ENCODE assay signal across 10 mouse cellular contexts in the genomic region with DNA sequence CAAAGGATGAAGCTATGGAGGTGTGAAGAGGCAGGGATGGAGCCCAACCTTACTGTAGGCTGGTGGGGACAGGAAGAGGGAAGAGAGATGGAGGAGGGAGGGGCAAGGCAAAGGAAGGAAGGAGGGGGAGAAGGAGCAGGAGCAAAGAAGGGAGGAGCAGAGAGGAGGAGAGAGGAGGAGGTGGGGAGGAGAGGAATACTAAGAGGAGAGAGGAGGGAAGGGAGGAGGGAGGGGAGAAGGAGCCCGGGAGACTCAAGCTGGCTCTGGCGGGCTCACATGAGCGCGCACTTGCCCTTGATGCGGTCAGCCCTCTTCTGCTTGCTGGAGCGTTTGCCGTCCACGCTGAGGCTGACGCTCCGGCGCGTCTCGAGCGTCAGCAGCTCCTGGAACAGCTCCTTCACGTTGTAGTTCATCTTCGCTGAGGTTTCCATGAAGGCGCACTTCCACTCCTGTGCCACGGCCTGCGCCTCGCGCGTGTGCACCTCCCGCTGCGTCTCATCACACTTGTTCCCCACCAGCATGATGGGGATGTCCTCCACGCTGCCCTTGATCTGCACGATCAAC. TPM values are rescaled to one million over a fixed set of nuclear protein-coding genes. Genes with fewer than 3 reads are reported as not detected.
A peak's percentile ranks its signal among the peaks of the same experiment; 100 is the strongest.
DNase-seq lines count a peak whose midpoint lies in the region; ATAC-seq and TF ChIP-seq lines count a peak whose summit lies in the region.
"Had no signal": no experiment of that assay in that cellular context is flagged by ENCODE, and none has a peak within 500 bp of the region (broad histone marks: within the 10 kb centered on the region; RNA-seq: fewer than 3 reads in every experiment).

No protein-coding gene starts in this region.

- H3K9ac ChIP-seq in forebrain, embryonic 12.5 days, result no peak overlapping the region
- no peak overlapping the region for H3K9ac ChIP-seq in kidney, postnatal 0 days (ENCODE audit: low read depth, low read length)
- H3K9ac ChIP-seq in embryonic facial prominence, embryonic 12.5 days, result no peak overlapping the region
- 0 out of 2 replicates have a peak overlapping the region, but pooled peaks have one; percentile 2 for H3K9ac ChIP-seq in midbrain, postnatal 0 days (replicated peaks; ENCODE audit: low read length, poor library complexity, severe bottlenecking)
- H3K9ac ChIP-seq: lung, embryonic 15.5 days had no signal

- peaks cover 12% of the 10 kb centered on the region for H3K4me1 ChIP-seq in forebrain, embryonic 10.5 days
- H3K4me1 ChIP-seq in forebrain, embryonic 12.5 days, result peaks cover 11% of the 10 kb centered on the region
- H3K4me1 ChIP-seq in kidney, postnatal 0 days (replicated peaks; ENCODE audit: insufficient read depth, low read length), result 0 out of 2 replicates have a peak, but pooled peaks cover 4% of the 10 kb centered on the region
- H3K4me1 ChIP-seq in embryonic facial prominence, embryonic 12.5 days, result peaks cover 5% of the 10 kb centered on the region; the same call in 1 of the 2 replicates
- peaks cover 16% of the 10 kb centered on the region for H3K4me1 ChIP-seq in midbrain, postnatal 0 days (ENCODE audit: insufficient read depth, low read length)

- no peak for DNase-seq in forebrain, embryonic 10.5 days (ENCODE audit: extremely low spot score, low spot score)
- DNase-seq in kidney, postnatal 0 days (ENCODE audit: low spot score), result no peak
- DNase-seq in kidney, adult 9 months, result no peak
- DNase-seq in midbrain, postnatal 0 days (ENCODE audit: low spot score), result no peak
- DNase-seq in ovary, postnatal 14 days (ENCODE audit: low spot score), result no peak
- DNase-seq in spleen, postnatal 36 days (ENCODE audit: low spot score in 2 of 2), result no peak
- DNase-seq: kidney, adult 11 months had no signal

- TF ChIP-seq CTCF in kidney, postnatal 0 days (IDR thresholded peaks at IDR 0.05; ENCODE audit: low read depth), result no peak
- no peak for TF ChIP-seq CTCF in midbrain, postnatal 0 days (IDR thresholded peaks at IDR 0.05)

- H3K4me3 ChIP-seq in forebrain, embryonic 10.5 days, result peak overlapping the region; percentile 18
- H3K4me3 ChIP-seq in forebrain, embryonic 12.5 days (replicated peaks), result no peak overlapping the region
- no peak overlapping the region for H3K4me3 ChIP-seq in kidney, postnatal 0 days (replicated peaks; ENCODE audit: low read depth, low read length)
- no peak overlapping the region for H3K4me3 ChIP-seq in embryonic facial prominence, embryonic 12.5 days
- no peak overlapping the region for H3K4me3 ChIP-seq in midbrain, postnatal 0 days (ENCODE audit: low read depth, low read length)
- H3K4me3 ChIP-seq: lung, embryonic 15.5 days had no signal

- H3K9me3 ChIP-seq in forebrain, embryonic 10.5 days, result no peaks in the 10 kb centered on the region
- H3K9me3 ChIP-seq in forebrain, embryonic 12.5 days, result no peaks in the 10 kb centered on the region
- no peaks in the 10 kb centered on the region for H3K9me3 ChIP-seq in kidney, postnatal 0 days (replicated peaks; ENCODE audit: low read length)
- H3K9me3 ChIP-seq in embryonic facial prominence, embryonic 12.5 days, result no peaks in the 10 kb centered on the region
- no peaks in the 10 kb centered on the region for H3K9me3 ChIP-seq in midbrain, postnatal 0 days (ENCODE audit: low read length)
- H3K9me3 ChIP-seq: lung, embryonic 15.5 days had no signal

- no peaks in the 10 kb centered on the region for H3K36me3 ChIP-seq in forebrain, embryonic 10.5 days (replicated peaks)
- no peaks in the 10 kb centered on the region for H3K36me3 ChIP-seq in forebrain, embryonic 12.5 days (replicated peaks)
- H3K36me3 ChIP-seq in kidney, postnatal 0 days (ENCODE audit: insufficient read depth, low read length), result no peaks in the 10 kb centered on the region
- no peaks in the 10 kb centered on the region for H3K36me3 ChIP-seq in embryonic facial prominence, embryonic 12.5 days
- peaks cover 3% of the 10 kb centered on the region; the same call in 1 of the 2 replicates for H3K36me3 ChIP-seq in midbrain, postnatal 0 days (ENCODE audit: insufficient read depth, low read length)
- H3K36me3 ChIP-seq: lung, embryonic 15.5 days had no signal

- no peak overlapping the region for H3K27ac ChIP-seq in forebrain, embryonic 10.5 days
- H3K27ac ChIP-seq in forebrain, embryonic 12.5 days, result no peak overlapping the region
- no peak overlapping the region for H3K27ac ChIP-seq in kidney, postnatal 0 days
- H3K27ac ChIP-seq in embryonic facial prominence, embryonic 12.5 days, result no peak overlapping the region
- H3K27ac ChIP-seq in midbrain, postnatal 0 days (ENCODE audit: low read depth, low read length), result no peak overlapping the region; the same call in 1 of the 2 replicates
- H3K27ac ChIP-seq: lung, embryonic 15.5 days had no signal

- H3K27me3 ChIP-seq in forebrain, embryonic 10.5 days (ENCODE audit: poor library complexity, severe bottlenecking), result peaks cover 64% of the 10 kb centered on the region
- peaks cover 50% of the 10 kb centered on the region for H3K27me3 ChIP-seq in forebrain, embryonic 12.5 days
- H3K27me3 ChIP-seq in kidney, postnatal 0 days (ENCODE audit: insufficient read depth, low read length), result peaks cover 22% of the 10 kb centered on the region; the same call in 1 of the 2 replicates
- peaks cover 45% of the 10 kb centered on the region for H3K27me3 ChIP-seq in embryonic facial prominence, embryonic 12.5 days
- H3K27me3 ChIP-seq in midbrain, postnatal 0 days (ENCODE audit: insufficient read depth, low read length), result no peaks in the 10 kb centered on the region

- ATAC-seq in forebrain, embryonic 12.5 days (ENCODE audit: low FRiP score), result no peak
- ATAC-seq in kidney, postnatal 0 days (replicated peaks; ENCODE audit: low FRiP score, low read depth), result no peak
- no peak for ATAC-seq in embryonic facial prominence, embryonic 12.5 days (ENCODE audit: insufficient number of reproducible peaks, insufficient read depth, low FRiP score, low TSS enrichment)
- no peak for ATAC-seq in midbrain, postnatal 0 days (ENCODE audit: low FRiP score)

- no peak overlapping the region for H3K4me2 ChIP-seq in forebrain, embryonic 12.5 days
- peak overlapping the region; percentile 25; the same call in 1 of the 2 replicates for H3K4me2 ChIP-seq in kidney, postnatal 0 days (ENCODE audit: low read length)
- H3K4me2 ChIP-seq in embryonic facial prominence, embryonic 12.5 days (replicated peaks), result peak overlapping the region; percentile 16
- H3K4me2 ChIP-seq in midbrain, postnatal 0 days (ENCODE audit: low read depth, low read length, poor library complexity, severe bottlenecking), result peak overlapping the region; percentile 20
- H3K4me2 ChIP-seq: lung, embryonic 15.5 days had no signal

- WGBS in forebrain, embryonic 10.5 days, result 21% methylated on average over 26 of the region's 26 CpGs
- WGBS in forebrain, embryonic 12.5 days, result 24% methylated on average over 26 of the region's 26 CpGs
- WGBS in kidney, postnatal 0 days, result 14% methylated on average over 24 of the region's 26 CpGs
- WGBS in embryonic facial prominence, embryonic 12.5 days, result 17% methylated on average over 26 of the region's 26 CpGs
- 16% methylated on average over 26 of the region's 26 CpGs for WGBS in midbrain, postnatal 0 days

RNA-seq across cellular contexts. Expression of a gene that starts 3.8 kb away (rescaled TPM):
- polyA plus RNA-seq in forebrain, embryonic 10.5 days (2016; fragmentation: Nextera tagmentation; extraction: Ambion mirVana), result 2.1 and 2.5 TPM in 2 replicates
- 8.7 and 11.6 TPM in 2 replicates for polyA plus RNA-seq in forebrain, embryonic 12.5 days (2016; fragmentation: Nextera tagmentation; extraction: Ambion mirVana)
- polyA plus RNA-seq in kidney, postnatal 0 days (2015; fragmentation: Nextera tagmentation; extraction: Ambion mirVana), result 0.11 TPM in 1 of 2 replicates, not detected in the other
- polyA plus RNA-seq in embryonic facial prominence, embryonic 12.5 days (2016; fragmentation: Nextera tagmentation; extraction: Ambion mirVana), result 1.9 and 2.1 TPM in 2 replicates
- 104 and 119 TPM in 2 replicates for total RNA-seq in midbrain, postnatal 0 days (2014; rRNA removed)
- polyA plus RNA-seq in midbrain, postnatal 0 days (2015; fragmentation: Nextera tagmentation; extraction: Ambion mirVana), result 95.2 and 98.3 TPM in 2 replicates

RNA-seq across cellular contexts. Expression of a gene that starts 6.9 kb away (rescaled TPM):
- 6.3 and 6.9 TPM in 2 replicates for polyA plus RNA-seq in forebrain, embryonic 10.5 days (2016; fragmentation: Nextera tagmentation; extraction: Ambion mirVana)
- polyA plus RNA-seq in forebrain, embryonic 12.5 days (2016; fragmentation: Nextera tagmentation; extraction: Ambion mirVana), result 9.8 and 11.0 TPM in 2 replicates
- polyA plus RNA-seq in kidney, postnatal 0 days (2015; fragmentation: Nextera tagmentation; extraction: Ambion mirVana), result 3.4 TPM in 2 replicates
- 11.0 and 11.4 TPM in 2 replicates for polyA plus RNA-seq in embryonic facial prominence, embryonic 12.5 days (2016; fragmentation: Nextera tagmentation; extraction: Ambion mirVana)
- 27.6 and 40.7 TPM in 2 replicates for total RNA-seq in midbrain, postnatal 0 days (2014; rRNA removed)
- polyA plus RNA-seq in midbrain, postnatal 0 days (2015; fragmentation: Nextera tagmentation; extraction: Ambion mirVana), result 29.5 and 29.9 TPM in 2 replicates

RNA-seq across cellular contexts. Expression of a gene that starts 15.6 kb away (rescaled TPM):
- 15.7 and 15.8 TPM in 2 replicates for polyA plus RNA-seq in forebrain, embryonic 10.5 days (2016; fragmentation: Nextera tagmentation; extraction: Ambion mirVana)
- polyA plus RNA-seq in forebrain, embryonic 12.5 days (2016; fragmentation: Nextera tagmentation; extraction: Ambion mirVana), result 29.2 and 32.8 TPM in 2 replicates
- polyA plus RNA-seq in kidney, postnatal 0 days (2015; fragmentation: Nextera tagmentation; extraction: Ambion mirVana), result 13.4 and 13.9 TPM in 2 replicates
- 21.8 and 21.9 TPM in 2 replicates for polyA plus RNA-seq in embryonic facial prominence, embryonic 12.5 days (2016; fragmentation: Nextera tagmentation; extraction: Ambion mirVana)
- total RNA-seq in midbrain, postnatal 0 days (2014; rRNA removed), result 115 and 122 TPM in 2 replicates
- 50.2 and 54.7 TPM in 2 replicates for polyA plus RNA-seq in midbrain, postnatal 0 days (2015; fragmentation: Nextera tagmentation; extraction: Ambion mirVana)

RNA-seq across cellular contexts. Expression of a gene that starts 38.4 kb away (rescaled TPM):
- 285 and 286 TPM in 2 replicates for polyA plus RNA-seq in forebrain, embryonic 10.5 days (2016; fragmentation: Nextera tagmentation; extraction: Ambion mirVana)
- polyA plus RNA-seq in forebrain, embryonic 12.5 days (2016; fragmentation: Nextera tagmentation; extraction: Ambion mirVana), result 262 and 280 TPM in 2 replicates
- 161 and 168 TPM in 2 replicates for polyA plus RNA-seq in kidney, postnatal 0 days (2015; fragmentation: Nextera tagmentation; extraction: Ambion mirVana)
- 242 and 251 TPM in 2 replicates for polyA plus RNA-seq in embryonic facial prominence, embryonic 12.5 days (2016; fragmentation: Nextera tagmentation; extraction: Ambion mirVana)
- 216 and 236 TPM in 2 replicates for total RNA-seq in midbrain, postnatal 0 days (2014; rRNA removed)
- polyA plus RNA-seq in midbrain, postnatal 0 days (2015; fragmentation: Nextera tagmentation; extraction: Ambion mirVana), result 325 and 348 TPM in 2 replicates

RNA-seq across cellular contexts. Expression of a gene that starts 48.2 kb away (rescaled TPM):
- 106 and 114 TPM in 2 replicates for polyA plus RNA-seq in forebrain, embryonic 10.5 days (2016; fragmentation: Nextera tagmentation; extraction: Ambion mirVana)
- polyA plus RNA-seq in forebrain, embryonic 12.5 days (2016; fragmentation: Nextera tagmentation; extraction: Ambion mirVana), result 65.0 and 69.2 TPM in 2 replicates
- 30.6 and 34.2 TPM in 2 replicates for polyA plus RNA-seq in kidney, postnatal 0 days (2015; fragmentation: Nextera tagmentation; extraction: Ambion mirVana)
- polyA plus RNA-seq in embryonic facial prominence, embryonic 12.5 days (2016; fragmentation: Nextera tagmentation; extraction: Ambion mirVana), result 68.2 and 71.3 TPM in 2 replicates
- 59.9 and 67.1 TPM in 2 replicates for total RNA-seq in midbrain, postnatal 0 days (2014; rRNA removed)
- polyA plus RNA-seq in midbrain, postnatal 0 days (2015; fragmentation: Nextera tagmentation; extraction: Ambion mirVana), result 35.2 and 35.8 TPM in 2 replicates
